Mouse (Mus musculus) embryonic fibroblast, embryonic 13.5 days (primary cell): Measurements from ENCODE around the gene Kbtbd12. TPM values are rescaled to one million over a fixed set of nuclear protein-coding genes. Genes with fewer than 3 reads are reported as not detected.
A peak's percentile ranks its signal among the peaks of the same experiment; 100 is the strongest.

Experiments used
- H3K27ac ChIP-seq: 2 replicates; pipeline ENCODE4 v1.5.1; 2012; ENCODE audit warnings: low read length, control low read depth, inconsistent platforms; ENCODE audit not compliant: insufficient read depth
- H3K4me1 ChIP-seq: 2 replicates; pipeline ENCODE4 v1.6.1; 2011; ENCODE audit warnings: low read length; ENCODE audit not compliant: control insufficient read depth, insufficient read depth
- H3K4me3 ChIP-seq: 2 replicates; pipeline ENCODE4 v1.5.1; 2011; ENCODE audit warnings: mild to moderate bottlenecking, control low read depth, low read length; ENCODE audit not compliant: insufficient read depth
- CTCF ChIP-seq: IDR thresholded peaks from 2 replicates; pipeline ENCODE4 v1.5.1; 2011; ENCODE audit warnings: mild to moderate bottlenecking, control low read depth, low read length, moderate library complexity, borderline replicate concordance; ENCODE audit not compliant: insufficient read depth
- POLR2A ChIP-seq: IDR thresholded peaks from 2 replicates; pipeline ENCODE4 v1.6.1; 2011; ENCODE audit warnings: low read depth, mild to moderate bottlenecking, control low read depth, low read length, moderate library complexity
- polyA plus RNA-seq: library from polyadenylated mRNA; stranded (reverse); fragments of >200 nt; gene quantifications from 2 replicates; pipeline ENCODE4 v1.2.4, GENCODE M21; 2011; ENCODE audit warnings: low read depth; ENCODE audit not compliant: missing spikeins, insufficient read length

Kbtbd12 gene
- polyA plus RNA-seq, 1 experiment: not detected

- Histone ChIP-seq H3K27ac (no peak overlapping the region), H3K4me3 (no peak overlapping the region), H3K4me1 (no peaks in the 10 kb centered on the region)
- TF ChIP-seq CTCF (no peak), POLR2A (no peak)
These were observed 107.4 kb downstream of the Kbtbd12 start for GRCm38 (mm10) chr6:88530306-88530705.

GRCm38 (mm10) chr6:88524056-88524455 lies 113.7 kb downstream of the Kbtbd12 start:
- Histone ChIP-seq H3K4me1 (no peaks in the 10 kb centered on the region), H3K4me3 (no peak overlapping the region), H3K27ac (no peak overlapping the region)
- no peak for TF ChIP-seq CTCF
- TF ChIP-seq POLR2A: no peak

GRCm38 (mm10) chr6:88523451-88523850 lies 114.3 kb downstream of the Kbtbd12 start:
- no peaks in the 10 kb centered on the region for H3K4me1 ChIP-seq
- TF ChIP-seq CTCF (no peak), POLR2A (no peak)
- H3K27ac ChIP-seq: no peak overlapping the region
- H3K4me3 ChIP-seq: no peak overlapping the region

GRCm38 (mm10) chr6:88523043-88523442 lies 114.7 kb downstream of the Kbtbd12 start:
- TF ChIP-seq CTCF (no peak), POLR2A (no peak)
- Histone ChIP-seq H3K4me3 (no peak overlapping the region), H3K4me1 (no peaks in the 10 kb centered on the region), H3K27ac (no peak overlapping the region)

- no peaks in the 10 kb centered on the region for H3K4me1 ChIP-seq
- TF ChIP-seq POLR2A (no peak), CTCF (no peak)
- no peak overlapping the region for H3K4me3 ChIP-seq
- H3K27ac ChIP-seq: no peak overlapping the region
These were observed 115.1 kb downstream of the Kbtbd12 start for GRCm38 (mm10) chr6:88522606-88523005.

- TF ChIP-seq CTCF (no peak), POLR2A (no peak)
- H3K27ac ChIP-seq: no peak overlapping the region
- H3K4me1 ChIP-seq: 0 out of 2 replicates have a peak, but pooled peaks cover under 1% of the 10 kb centered on the region
- no peak overlapping the region for H3K4me3 ChIP-seq
These were observed 115.9 kb downstream of the Kbtbd12 start for GRCm38 (mm10) chr6:88521821-88522220.

- TF ChIP-seq POLR2A: peak; percentile 99
- 0 out of 2 replicates have a peak, but pooled peaks have one; percentile 5 for TF ChIP-seq CTCF
- Histone ChIP-seq H3K4me3 (peak within 1 kb of the TSS; percentile 100), H3K4me1 (peaks cover 3% of the 10 kb centered on the region; the same call in 1 of the 2 replicates), H3K27ac (peak within 1 kb of the TSS; percentile 69)
These were observed 119.1 kb downstream of the Kbtbd12 start, which contains the start of gene Sec61a1 for GRCm38 (mm10) chr6:88518404-88519263. Sec61a1 (minus strand) TSS chr6:88518905.

GRCm38 (mm10) chr6:88517701-88518403 lies 119.9 kb downstream of the Kbtbd12 start:
- Histone ChIP-seq H3K4me3 (peak overlapping the region; percentile 100), H3K4me1 (peaks cover 3% of the 10 kb centered on the region; the same call in 1 of the 2 replicates), H3K27ac (peak overlapping the region; percentile 69)
- TF ChIP-seq POLR2A (no peak), CTCF (no peak)

- Histone ChIP-seq H3K4me1 (peaks cover 3% of the 10 kb centered on the region; the same call in 1 of the 2 replicates), H3K4me3 (peak overlapping the region; percentile 100), H3K27ac (no peak overlapping the region)
- TF ChIP-seq CTCF (no peak), POLR2A (no peak)
These were observed 121.1 kb downstream of the Kbtbd12 start for GRCm38 (mm10) chr6:88516667-88517066.
